Mouse (Mus musculus) embryo, embryonic 11 days (tissue): Measurements from ENCODE around the gene Hcn4.

Experiments used
- DNase-seq: peaks from one replicate; pipeline ENCODE4 v3.0.0-alpha.2; 2015

The Hcn4 gene

DNA sequence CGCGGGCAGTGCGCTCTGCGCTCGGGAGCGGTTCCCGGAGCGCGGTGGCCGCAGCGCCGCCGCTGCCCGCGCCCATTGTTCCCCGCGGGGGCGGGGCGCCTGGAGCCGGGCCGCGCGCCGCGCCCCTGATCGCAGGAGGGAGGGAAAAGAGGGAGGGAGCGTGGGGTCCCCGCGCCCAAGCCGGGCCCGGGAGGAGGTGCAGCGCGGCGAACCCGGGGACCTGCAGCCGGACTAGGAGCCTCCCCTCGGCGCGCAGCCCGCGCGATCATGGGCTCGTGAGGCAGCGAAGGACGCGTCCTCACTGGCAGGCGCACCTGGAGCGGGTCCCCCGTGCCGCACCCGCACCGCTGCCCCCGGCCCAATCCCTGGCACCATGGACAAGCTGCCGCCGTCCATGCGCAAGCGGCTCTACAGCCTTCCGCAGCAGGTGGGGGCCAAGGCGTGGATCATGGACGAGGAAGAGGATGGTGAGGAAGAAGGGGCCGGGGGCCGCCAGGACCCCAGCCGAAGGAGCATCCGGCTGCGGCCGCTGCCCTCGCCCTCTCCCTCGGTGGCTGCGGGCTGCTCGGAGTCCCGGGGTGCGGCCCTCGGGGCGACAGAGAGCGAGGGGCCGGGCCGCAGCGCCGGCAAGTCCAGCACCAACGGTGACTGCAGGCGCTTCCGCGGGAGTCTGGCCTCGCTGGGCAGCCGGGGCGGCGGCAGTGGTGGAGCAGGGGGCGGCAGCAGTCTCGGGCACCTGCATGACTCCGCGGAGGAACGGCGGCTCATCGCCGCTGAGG lies at the start of gene Hcn4:
Hcn4 (plus strand) TSS at position 274 of the 779 bp plus-strand sequence.
- DNase-seq, result peak; percentile 66

DNA sequence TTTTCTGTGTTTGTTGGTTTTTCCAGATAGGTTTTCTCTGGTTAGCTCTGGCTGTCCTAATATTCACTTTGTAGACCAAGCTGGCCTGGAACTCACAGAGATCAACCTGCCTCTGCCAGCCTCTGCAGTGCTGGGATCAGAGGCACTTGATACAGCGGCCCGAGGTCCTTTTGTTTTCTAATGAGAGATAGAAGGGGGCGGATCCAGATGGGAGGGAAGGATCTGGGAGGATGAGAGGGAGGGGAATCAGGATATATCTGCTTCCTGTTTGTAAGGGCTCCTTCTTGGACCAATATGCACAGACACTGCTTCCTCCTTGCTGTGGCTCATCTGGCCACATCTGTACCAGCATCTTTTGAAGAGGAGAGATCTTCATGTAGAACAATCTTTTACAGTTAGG lies 48.5 kb upstream of the Hcn4 start:
- DNase-seq, result no peak

DNA sequence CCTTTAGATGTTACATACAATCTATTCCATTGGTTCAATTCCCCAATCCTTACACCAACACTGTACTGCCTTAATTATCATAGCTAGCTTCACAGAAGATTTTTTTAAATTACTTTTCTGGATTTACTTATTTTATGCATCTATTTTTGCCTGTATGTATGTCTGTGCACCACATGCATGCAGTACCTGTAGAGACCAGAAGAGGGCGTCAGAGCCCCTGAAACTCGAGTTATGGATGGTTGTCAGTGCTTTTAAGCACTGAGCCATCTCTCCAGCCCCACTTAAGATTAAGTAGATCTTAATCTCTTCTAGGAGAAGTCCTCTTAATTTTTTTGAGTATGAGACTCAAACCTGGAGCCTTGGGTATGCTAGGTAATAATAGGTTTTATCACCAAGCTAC lies 47.8 kb upstream of the Hcn4 start:
- no peak for DNase-seq

DNA sequence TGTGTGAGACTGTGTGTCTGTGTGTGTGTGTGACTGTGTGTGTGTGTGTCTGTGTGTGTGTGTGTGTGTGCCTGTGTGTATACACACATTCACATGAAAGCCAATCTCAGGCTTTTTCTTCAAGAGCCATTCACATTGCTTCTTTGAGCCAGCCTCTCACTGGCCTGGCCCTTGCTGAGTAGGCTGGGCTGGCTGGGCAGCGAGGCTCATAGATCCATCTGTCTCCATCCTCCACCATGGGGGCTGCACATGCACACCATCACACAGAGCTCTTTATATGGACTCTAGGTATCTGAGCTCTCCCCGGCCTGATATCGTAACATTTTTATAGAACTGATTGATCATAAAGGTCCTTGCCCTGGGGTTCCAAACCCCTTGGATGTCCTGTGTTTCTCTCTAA lies 33.7 kb upstream of the Hcn4 start:
- DNase-seq, result no peak

DNA sequence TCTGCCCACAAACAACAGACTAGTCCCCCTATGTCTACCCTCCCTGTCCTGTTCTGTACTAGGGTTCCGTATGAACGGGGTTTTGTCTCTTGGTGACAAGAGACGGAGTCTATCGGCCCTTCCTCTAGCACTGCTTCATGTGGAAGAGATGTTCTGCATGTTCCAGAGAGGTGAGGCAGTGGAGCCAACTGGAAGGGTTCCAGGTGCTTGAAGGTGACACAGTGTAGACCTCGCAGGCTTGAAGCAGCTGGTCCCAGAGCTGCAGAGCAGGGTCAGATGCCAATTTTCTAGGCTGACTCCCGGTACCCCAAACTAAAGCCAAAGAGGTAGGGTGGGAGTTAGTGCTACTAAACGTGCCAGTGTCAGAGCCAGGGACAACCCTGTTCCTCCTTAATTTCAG lies 25.1 kb upstream of the Hcn4 start:
- DNase-seq, result no peak

DNA sequence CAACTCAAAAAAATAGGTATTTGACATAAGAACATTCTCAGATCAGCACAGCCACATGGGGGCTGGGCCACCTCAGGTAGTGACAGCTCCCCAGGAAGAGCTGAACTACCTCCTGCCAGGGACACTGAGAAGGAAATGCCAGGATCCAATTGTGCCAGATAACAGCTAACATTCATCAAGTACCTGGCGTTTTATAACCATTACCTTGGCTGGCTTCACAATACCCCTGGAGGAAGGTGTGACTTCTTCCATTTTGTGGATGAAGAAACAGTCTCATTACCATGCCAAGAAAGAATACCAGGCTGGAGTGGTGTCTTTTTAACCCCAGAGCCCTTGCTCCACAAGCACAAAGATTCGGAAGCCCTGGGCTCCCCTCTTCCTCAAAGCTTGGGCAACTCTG lies 21.8 kb upstream of the Hcn4 start:
- DNase-seq, result no peak

DNA sequence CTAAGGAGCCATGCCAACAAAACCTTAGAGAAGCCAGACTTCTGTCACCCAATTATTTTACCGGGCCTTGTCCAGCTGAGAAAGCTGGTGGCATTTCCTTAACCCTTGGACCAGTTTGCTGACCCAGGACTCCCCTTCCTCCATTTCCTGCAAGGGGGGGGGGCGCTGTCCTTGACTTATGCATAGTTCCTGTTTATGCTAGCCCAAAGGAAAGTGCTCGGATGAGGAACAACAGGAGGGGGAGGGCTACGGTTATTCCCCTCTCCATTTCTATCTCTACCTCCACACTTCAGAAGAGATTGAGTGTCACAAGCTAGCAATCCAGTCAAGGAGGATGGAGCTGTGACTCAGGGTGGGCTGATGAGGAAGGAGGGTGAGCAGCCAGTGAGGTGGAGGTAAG lies 20.9 kb upstream of the Hcn4 start:
- DNase-seq, result no peak

DNA sequence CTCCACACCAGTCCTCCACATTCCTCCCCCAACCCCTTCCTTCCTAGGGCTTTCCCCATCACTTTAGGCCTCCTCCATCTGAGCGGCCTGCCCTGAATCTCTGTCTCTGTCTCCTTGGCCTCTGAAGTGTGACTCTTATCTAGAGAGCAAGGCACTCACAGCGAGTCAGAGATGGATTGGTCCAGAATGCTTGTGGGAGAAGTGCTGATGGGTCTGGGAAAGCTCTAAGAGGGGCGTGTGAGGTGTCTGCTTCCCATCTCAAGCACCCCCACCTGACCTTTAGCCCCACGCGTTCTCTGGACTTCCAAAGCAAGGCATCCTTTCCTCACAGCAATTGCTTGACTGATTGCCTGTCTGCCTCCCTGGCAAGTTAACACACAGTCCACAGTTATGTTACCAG lies 20.4 kb upstream of the Hcn4 start:
- DNase-seq, result peak; percentile 39

DNA sequence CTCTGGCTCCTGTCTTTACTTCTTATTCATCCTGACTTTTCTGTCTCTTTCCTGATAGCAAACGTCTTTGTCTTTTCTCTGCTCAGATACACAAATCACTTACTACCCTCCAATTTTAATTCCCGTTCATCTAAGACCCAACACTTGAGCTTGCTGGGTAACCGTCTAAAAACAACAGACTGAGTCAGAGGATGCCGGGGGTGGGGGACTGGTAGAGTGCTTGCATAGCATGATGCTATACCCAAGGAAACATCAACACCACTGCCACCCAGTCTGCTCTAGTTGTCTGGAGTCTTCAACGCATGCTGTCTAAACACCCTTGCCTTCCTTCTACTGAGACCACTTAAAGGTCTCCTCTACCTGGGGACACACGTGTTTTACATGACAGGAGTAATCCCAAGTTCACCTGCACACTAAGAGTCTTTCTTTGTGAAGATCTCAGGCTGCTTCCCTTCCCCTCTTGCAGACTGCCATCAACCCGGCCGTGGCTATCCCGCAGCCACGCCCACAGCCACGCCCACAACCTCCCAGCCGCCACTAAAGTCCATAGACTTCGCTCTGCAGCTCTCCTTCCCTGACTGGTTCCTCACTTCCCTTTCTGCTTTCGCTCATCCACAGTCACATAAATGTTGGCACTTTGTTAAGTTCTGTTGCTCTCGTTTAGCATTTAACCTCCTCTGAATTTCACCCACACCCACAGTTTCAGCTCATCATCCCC lies 17.5 kb upstream of the Hcn4 start:
- peak; percentile 87 for DNase-seq

DNA sequence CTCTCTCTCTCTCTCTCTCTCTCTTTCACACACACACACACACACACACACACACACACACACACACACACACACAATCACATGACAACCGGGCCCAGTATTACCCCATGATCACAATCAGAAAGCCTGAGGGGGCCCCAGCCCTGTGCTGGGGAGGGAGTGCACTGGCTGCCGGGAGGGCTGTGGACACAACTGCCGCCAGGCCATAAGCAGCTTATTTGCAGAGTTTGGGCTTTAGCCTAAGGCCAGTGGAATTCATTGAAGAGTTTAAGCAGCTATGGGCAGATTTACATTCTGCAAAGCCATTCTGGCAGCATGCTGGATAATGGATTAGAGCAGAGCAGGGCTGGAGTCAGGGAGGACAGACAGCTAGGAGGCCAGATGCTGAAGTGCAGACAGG lies 12.0 kb upstream of the Hcn4 start:
- DNase-seq, result no peak

DNA sequence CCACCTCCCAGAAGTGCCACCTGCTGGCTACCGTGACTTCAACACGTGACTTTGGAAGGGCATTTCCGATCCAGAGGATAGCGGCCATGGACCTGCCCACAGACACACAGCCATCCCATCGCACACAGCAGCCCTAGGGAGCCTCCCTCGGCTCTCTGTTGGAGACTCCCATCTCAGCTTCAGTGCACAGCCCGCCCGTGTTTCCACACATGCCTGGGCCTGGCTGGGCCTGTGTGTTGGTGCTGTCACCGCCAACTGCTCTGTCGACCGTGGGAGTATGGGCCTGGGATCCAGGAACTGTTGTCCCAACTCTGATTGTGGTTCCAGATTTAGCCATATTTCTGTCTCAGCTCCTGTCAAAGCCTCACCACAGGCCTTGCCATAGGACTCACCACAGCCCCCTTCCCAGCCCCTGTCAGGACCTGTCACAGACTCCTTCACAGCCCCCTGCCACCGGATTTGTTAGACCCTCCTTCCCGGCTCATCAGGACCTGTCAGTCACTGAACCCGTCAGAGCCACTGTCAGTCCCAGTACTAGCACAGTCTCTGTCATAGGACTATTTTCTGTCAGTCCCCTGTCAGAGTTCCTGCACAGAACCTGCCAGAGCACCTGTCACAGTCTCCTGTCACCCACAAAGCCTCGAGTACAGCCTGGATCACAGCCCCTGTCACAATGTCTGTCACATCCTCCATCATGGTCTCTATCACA lies 7.5 kb upstream of the Hcn4 start:
- no peak for DNase-seq

DNA sequence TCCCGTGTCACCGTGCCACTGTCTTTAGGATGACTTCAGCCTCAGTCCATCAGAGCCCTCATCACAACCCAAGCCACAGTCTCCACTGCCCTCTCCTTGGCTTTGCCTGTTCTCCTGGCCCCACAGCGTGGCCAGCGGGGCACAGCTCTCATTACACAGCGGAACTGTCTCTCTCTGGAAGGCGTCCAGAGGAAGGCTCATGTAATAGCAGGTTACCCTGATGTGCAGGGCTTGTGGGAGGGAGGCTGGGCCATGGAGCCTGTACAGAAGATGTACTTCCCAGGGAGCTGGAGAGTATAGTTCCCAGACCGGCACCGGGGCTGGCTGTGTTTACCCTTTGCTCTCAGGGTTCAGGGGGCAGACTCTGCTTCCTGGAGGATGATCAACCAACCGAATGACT lies 6.8 kb upstream of the Hcn4 start:
- no peak for DNase-seq

DNA sequence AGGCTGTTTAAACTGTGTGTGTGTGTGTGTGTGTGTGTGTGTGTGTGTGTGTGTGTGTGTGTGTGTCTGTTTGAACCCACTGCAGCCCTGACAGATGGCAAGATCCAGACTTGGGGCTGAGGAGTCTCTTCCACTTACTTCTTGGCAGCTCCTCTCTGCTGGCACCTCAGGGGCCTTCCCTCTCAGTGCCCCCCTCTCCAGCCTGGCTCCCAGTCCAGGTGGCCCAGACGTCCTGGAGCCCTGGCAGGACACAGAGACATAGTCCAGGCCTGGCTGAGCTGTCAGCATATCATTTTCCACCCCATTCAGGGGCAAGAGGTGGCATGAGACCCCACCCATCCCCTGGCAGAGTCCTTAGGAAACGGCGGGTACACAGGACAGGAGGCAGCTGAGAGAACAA lies 5.5 kb upstream of the Hcn4 start:
- no peak for DNase-seq

DNA sequence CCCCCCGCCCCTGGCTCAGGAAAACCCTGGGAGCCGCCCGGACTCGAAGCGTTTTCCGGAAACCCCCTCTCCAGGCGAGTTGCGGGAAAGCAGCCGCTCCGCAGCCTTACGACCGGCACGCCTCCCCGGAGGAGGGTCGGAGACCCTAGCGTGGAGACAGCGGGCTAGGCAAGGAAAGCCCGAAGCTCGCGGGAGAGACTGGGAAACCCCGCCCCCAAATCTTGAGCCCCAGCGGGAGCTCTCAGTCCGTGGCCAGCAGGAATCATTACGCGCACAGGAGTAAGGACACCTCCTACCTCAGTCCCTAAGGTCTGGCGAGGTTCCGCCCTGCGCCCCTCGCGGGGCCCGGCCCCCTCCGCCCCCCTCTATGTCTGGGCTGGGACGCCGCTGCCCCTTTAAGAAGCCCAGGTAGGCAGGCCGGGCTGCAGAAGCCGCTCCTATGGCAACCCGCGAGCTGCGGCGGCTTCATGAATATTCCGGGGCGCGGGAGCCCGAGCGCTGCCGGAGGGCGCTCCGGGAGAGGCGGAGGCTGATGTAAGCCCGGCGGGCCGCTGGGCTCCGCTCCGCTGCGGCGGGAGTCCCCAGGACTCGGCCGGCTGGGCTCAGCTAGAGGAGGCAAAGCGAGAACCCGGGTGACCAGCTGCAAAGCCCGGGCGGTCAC lies 651 bp upstream of the Hcn4 start:
- DNase-seq, result peak; percentile 94

DNA sequence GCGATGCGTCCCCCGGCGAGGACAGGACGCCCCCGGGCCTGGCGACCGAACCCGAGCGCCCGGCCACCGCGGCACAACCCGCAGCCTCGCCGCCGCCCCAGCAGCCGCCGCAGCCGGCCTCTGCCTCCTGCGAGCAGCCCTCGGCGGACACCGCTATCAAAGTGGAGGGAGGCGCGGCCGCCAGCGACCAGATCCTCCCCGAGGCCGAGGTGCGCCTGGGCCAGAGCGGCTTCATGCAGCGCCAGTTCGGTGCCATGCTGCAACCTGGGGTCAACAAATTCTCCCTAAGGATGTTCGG lies 655 bp downstream of the Hcn4 start:
- peak; percentile 39 for DNase-seq

DNA sequence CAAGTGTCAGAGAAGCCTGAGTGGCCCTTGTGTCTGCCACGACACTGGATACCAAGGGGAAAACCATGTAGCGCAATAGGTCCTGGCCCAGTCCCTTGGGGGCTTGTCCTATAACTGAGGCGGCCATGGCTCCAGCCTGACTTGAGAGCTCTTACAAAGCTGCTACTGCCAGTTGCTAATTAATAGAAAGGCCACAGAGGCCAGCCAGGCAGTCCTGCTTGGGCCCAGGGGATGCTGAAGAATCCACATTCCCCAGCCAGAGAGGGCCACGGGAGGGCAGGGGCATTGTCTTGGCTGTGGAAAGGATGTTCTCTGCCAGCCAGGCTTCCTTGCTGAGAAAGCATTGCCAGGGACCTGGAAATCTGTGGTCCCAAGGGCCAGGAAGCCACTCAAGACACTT lies 6.4 kb downstream of the Hcn4 start:
- DNase-seq, result no peak

DNA sequence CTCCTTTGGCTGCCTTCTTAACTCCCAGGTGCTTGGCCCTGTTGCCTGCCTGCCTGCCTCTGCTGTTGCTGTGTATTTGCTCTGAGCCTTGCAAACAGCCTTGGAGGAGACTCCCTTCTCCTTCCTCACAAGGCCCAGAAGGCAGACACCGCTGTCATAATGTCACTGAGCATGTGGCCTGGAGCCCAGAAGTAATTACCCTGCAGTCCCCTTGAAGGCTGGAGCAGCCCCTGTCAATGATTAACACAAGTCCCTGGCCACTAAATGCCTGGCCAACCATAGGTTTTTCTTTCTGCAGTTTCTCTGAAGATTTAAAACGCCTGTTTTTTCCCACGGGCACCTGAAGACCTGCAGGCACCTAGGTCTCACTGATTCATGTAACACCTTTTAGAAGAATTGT lies 9.7 kb downstream of the Hcn4 start:
- no peak for DNase-seq

DNA sequence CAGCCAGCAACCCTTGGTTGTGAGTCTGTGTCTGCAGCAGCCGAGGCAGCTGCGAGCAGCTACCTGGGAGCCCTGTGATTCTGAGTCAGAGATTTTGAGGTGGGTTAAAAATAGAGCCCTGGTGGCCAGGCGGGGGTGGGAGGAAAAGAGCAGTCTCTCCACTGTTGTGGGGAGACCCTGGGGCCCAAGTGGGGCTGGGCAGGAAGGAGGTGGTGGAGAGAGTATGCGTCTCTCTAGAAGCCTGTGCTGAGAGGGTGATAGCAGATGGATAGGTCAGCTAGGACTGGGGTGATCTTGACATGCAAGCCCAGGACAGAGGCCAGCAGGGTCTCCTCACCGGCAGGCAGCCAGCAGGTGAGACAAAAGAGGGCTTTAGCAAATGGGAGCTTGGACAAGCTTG lies 14.0 kb downstream of the Hcn4 start:
- DNase-seq, result no peak

DNA sequence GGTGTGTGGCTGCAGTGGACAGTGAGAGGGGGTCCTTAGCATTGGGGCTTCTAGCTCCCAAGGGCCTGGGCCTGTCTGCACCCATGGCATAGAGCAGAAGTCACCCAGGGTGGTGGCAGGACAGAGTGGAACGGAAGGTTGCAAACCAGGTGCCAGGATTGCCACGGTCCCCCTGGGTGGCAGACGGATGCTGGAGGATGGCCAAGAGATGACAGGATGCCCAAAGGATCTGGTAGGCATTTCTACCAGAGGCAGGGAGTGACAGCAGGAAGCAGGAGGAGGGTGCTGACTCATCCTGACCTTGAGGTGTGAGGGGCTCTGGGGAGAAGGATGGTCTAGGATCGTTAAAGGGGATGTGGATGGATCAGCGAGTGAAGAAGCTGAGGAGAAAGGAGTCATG lies 15.3 kb downstream of the Hcn4 start:
- DNase-seq, result no peak

DNA sequence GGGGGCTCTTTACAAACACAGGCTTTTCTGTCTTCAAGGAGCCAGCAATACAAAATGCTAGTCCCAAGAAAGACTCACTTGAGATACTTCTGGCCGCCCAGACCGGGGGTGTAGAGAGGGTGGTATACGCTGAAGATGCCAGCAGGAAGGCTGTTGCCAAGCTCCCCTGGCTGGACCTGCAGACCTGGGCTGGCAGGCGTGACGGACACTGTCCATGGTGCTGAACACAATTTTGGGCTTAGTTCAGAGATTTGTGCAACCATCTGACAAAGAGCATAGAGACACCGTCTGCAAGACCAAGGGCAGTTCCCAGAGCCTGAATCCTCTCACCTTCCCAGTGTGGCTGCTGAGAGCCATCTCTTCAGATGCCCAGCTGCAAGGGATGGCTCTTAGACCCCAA lies 18.4 kb downstream of the Hcn4 start:
- peak; percentile 82 for DNase-seq

DNA sequence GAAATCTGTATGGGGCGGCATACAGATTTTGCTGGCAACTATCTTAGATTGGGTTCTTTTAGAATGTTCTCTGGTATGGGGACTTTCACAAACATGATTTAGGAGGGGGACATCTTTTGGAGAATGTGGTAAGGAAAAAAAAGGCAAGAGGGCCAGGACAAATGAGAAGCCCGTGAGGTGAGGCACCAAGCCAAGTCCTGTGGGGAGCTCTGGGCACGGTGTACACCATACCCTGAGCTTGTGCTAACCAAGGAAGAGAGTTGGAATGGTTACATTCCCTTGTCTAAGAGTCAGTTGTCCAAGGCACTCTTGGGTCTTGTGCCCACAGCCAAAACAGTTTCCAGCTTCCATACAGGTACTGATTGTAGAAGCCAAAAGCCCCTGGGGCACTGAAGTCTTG lies 21.4 kb downstream of the Hcn4 start:
- no peak for DNase-seq

DNA sequence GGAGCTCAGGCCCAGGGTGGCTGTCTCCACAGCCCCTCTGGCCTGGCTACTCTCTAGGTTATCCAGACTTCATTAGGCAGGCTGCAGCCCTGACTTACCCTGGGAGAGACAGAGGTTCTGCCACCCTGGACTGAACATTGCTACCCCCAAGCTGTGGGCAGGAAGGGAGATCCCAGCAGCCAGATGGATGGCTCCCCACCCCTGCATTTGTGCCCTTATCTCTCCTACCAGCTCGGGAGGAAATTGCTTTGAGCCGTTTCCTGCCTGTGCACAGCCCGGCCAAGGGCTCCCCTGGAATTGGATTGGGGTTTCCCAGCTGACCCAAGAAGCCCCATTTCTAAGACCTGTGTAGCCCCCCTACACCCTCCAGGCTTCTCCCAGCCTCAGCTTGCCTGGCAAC lies 23.8 kb downstream of the Hcn4 start:
- no peak for DNase-seq

DNA sequence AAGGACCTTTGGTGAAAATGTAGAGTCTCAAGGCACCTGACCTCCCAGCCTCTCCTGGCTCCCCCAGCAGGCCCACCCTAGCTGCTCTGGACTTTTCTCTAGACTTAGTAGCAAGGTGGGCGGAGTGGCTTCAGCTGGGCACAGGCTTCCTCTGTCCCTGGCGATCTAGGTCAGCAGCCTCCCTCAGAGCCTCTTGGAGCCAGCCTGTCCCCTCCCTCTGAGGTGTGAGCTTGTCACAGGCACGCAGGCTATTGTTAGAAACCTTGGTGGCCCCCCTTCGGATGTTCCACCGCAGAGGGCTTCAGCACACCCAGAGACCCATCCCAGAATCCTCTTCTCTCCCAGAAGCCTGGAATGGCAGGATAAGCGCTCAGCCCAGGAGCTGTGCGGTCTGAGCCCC lies 24.5 kb downstream of the Hcn4 start:
- no peak for DNase-seq
